Mouse (Mus musculus) intestine, embryonic 15.5 days (tissue): Measurements from ENCODE around the gene Gss. TPM values are rescaled to one million over a fixed set of nuclear protein-coding genes. Genes with fewer than 3 reads are reported as not detected.

Source experiments
- ATAC-seq: fragments of 200-750 bp; cut with Nextera tagmentation; 2 replicates; pipeline ENCODE4 v1.8.0; 2017; ENCODE audit warnings: moderate TSS enrichment, moderate library complexity
- H3K27ac ChIP-seq: fragments of 300-500 bp; sonication (generic); 2 replicates; pipeline ENCODE4 v1.5.1; 2015; ENCODE audit warnings: mild to moderate bottlenecking, inconsistent platforms
- H3K27me3 ChIP-seq: fragments of 300-500 bp; sonication (generic); replicated peaks from 2 replicates; pipeline ENCODE4 v1.6.1; 2015; ENCODE audit warnings: inconsistent platforms
- H3K36me3 ChIP-seq: fragments of 300-500 bp; sonication (generic); 2 replicates; pipeline ENCODE4 v1.6.1; 2015; ENCODE audit warnings: inconsistent platforms
- H3K4me1 ChIP-seq: fragments of 300-500 bp; sonication (generic); replicated peaks from 2 replicates; pipeline ENCODE4 v1.6.1; 2015; ENCODE audit warnings: inconsistent platforms
- H3K4me2 ChIP-seq: fragments of 300-500 bp; sonication (generic); replicated peaks from 2 replicates; pipeline ENCODE4 v1.6.1; 2015; ENCODE audit warnings: mild to moderate bottlenecking, inconsistent platforms
- H3K4me3 ChIP-seq: fragments of 300-500 bp; sonication (generic); replicated peaks from 2 replicates; pipeline ENCODE4 v1.5.1; 2015; ENCODE audit warnings: inconsistent platforms
- H3K9ac ChIP-seq: fragments of 300-500 bp; sonication (generic); 2 replicates; pipeline ENCODE4 v1.6.1; 2015; ENCODE audit warnings: inconsistent platforms
- H3K9me3 ChIP-seq: fragments of 300-500 bp; sonication (generic); 2 replicates; pipeline ENCODE4 v1.6.1; 2016; ENCODE audit warnings: inconsistent platforms
- WGBS: fragments of 180-500 bp; shearing (Covaris S2); methylation state at CpG from one replicate; pipeline ENCODE4 v1.1.7; 2015; 5-methylcytosine and 5-hydroxymethylcytosine counted together
- polyA plus RNA-seq: library from polyadenylated mRNA; unstranded; fragments of >200 nt; fragmentation: Nextera tagmentation; extraction: Ambion mirVana; gene quantifications from 2 replicates; pipeline ENCODE4 v1.2.1, GENCODE M21; 2015

The Gss gene
- 89.4 and 100 TPM in 2 replicates for polyA plus RNA-seq

DNA sequence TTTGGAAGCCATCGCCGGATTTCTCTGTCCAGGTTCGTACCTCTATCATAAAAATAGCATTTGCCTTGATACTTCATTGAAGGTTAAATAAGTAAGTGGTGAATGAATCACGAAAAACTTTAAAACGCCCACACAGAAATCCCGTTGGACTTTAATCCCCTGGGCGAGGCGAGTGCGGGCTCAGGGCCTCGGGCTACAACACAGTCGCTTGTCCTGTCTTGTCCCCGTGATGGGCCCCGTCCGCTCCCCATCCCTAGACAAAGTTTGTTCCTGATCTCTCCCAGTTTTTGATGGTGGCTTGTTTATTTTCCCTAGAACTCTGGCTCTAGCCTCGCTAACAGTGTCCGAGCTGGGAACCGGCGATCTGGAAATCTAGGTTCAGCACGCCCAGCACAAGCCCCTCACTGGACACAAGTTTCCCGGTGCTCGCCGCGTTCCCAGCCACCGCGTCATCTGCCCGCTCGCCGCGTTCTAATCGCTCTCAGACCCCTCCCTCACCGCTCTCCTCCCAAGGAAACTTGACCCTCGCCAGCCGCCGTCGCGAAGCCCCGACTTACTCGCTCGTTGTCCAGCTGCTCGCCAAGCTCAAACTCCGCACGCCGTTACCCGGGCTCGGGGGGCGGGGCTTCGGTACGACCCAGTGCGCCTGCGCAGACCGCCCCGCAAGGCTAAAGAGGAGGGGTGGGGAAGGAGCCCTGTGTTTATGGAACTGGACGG, at the start of gene Gss:
Gene Gss, minus strand, starts transcription at position 674 of the 717 bp plus-strand sequence.
- Histone ChIP-seq H3K27ac (peak within 1 kb of the TSS; percentile 87), H3K36me3 (no peaks in the 10 kb centered on the region), H3K9me3 (no peaks in the 10 kb centered on the region), H3K27me3 (no peaks in the 10 kb centered on the region), H3K4me1 (peaks cover 8% of the 10 kb centered on the region; the same call in 1 of the 2 replicates), H3K4me2 (peak within 1 kb of the TSS; percentile 63), H3K9ac (peak within 1 kb of the TSS; percentile 67), H3K4me3 (peak within 1 kb of the TSS; percentile 65)
- ATAC-seq: peak; percentile 90
- under 1% methylated on average over 53 of the region's 53 CpGs for WGBS

DNA sequence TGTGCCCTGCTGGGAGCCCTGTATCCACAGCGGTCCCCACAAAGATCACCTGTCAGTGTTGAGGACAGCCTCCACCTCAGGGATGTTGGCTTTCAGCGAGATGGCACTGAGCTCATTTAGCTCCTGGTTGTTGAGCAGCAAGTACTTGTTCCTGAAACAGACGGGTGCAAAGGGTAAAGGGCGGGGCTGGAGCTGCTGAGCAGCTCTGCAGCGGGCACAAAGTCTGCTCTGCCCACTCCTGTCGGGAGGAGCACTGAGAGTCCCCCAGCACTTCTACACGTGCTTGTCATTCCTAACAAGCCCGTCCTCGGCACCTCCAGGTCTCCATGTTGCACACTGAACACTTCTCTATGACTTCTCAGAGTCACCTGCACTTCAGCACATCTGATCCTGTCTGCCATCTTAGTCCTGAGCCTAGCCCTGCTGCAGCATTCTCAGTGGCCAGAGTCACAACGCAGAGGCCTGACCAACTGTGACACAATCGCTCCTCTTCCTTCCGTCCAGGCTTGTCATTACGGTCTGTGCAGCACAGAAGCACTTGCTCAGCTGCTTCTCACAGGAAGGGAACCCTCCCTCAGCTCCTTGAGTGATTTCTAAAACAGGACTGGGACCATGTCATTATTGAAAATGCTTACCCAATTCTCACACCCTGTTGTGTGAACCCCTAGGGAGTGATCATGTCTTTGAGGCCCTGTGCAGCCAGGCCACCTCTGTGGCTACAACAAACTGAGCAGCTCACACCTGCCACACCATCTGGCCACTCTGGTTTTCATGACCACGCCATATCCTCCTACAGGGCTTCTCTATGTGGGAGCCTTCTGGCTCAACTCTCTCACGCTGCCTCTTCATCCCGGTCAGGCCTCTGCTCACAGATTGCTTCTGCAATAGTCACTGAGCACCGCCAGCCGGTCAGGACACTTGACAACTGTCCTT, 49.2 kb upstream of the Gss start:
- Histone ChIP-seq H3K4me3 (no peak overlapping the region), H3K27me3 (no peaks in the 10 kb centered on the region), H3K9ac (no peak overlapping the region), H3K4me1 (peaks cover 6% of the 10 kb centered on the region; the same call in 1 of the 2 replicates), H3K36me3 (peaks cover 56% of the 10 kb centered on the region), H3K4me2 (no peak overlapping the region), H3K27ac (peak overlapping the region; percentile 62), H3K9me3 (no peaks in the 10 kb centered on the region)
- 82% methylated on average over 18 of the region's 18 CpGs for WGBS
- peak; percentile 95 for ATAC-seq

DNA sequence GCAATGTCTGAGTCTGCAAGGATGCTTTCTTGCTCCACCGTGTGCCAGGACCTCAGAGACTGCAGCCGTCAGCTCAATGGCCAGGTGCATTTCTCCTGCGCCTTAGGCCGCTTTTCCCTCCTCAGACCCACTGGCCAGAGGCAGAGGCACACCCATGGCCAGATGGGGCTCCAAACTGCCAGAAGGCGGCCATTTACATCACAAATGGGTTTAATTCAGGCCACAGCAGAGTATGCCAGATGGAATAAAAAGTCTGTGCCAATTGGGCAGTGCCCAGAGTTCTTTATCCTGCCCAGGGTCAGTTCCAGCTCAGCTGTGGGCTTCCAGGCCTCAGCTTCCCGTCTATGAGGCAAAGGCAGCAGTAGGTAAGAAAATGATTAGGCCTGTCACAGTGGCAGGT, 48.0 kb upstream of the Gss start:
- WGBS: 90% methylated on average over 6 of the region's 6 CpGs
- Histone ChIP-seq H3K36me3 (peaks cover 58% of the 10 kb centered on the region), H3K27me3 (no peaks in the 10 kb centered on the region), H3K9ac (no peak overlapping the region), H3K4me3 (no peak overlapping the region), H3K27ac (peak overlapping the region; percentile 62; the same call in 1 of the 2 replicates), H3K9me3 (no peaks in the 10 kb centered on the region), H3K4me1 (peaks cover 6% of the 10 kb centered on the region; the same call in 1 of the 2 replicates), H3K4me2 (no peak overlapping the region)
- ATAC-seq: no peak

DNA sequence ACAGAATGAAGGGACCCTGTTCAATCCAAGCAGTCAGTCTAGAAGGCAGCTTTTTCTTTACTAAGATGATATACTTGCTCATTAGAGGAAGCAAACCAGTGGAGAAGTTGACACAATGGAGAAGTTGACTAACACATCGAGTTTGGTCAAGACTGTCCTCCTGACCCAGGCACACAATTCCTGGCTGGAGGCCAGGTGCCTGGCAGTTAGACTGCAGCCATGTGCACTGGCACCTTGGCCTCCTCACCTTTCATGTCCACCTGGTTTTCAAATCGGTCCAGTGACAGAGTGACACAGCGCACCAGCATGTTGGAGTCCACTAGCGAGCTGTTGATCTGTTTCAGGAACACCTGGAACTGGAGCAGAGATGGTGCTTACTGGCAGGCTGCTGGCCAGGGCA, 44.8 kb upstream of the Gss start:
- 89% methylated on average over 4 of the region's 4 CpGs for WGBS
- Histone ChIP-seq H3K27ac (no peak overlapping the region), H3K9me3 (no peaks in the 10 kb centered on the region), H3K4me3 (no peak overlapping the region), H3K9ac (no peak overlapping the region), H3K36me3 (peaks cover 58% of the 10 kb centered on the region), H3K4me1 (peaks cover 6% of the 10 kb centered on the region; the same call in 1 of the 2 replicates), H3K27me3 (peaks cover 4% of the 10 kb centered on the region), H3K4me2 (no peak overlapping the region)
- ATAC-seq: no peak

DNA sequence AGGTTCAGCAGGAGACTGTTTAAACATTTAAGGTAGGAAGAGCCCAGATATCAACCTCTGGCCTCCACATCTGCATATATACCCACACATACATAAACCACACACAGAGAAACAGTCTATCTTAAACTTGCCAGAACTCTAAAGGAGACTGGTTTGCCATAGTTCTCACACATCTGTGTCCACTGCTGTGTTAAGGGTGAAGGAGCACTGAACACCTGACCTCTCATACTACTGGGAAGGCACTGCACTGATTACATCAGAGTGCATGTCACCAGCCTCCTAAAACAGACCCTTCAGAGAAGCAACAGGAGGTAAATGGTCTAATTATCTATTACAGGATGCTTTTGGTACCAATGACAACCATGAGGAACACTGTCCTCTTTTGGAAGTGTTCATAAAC, 44.3 kb upstream of the Gss start:
- H3K4me2 ChIP-seq: no peak overlapping the region
- no peaks in the 10 kb centered on the region for H3K9me3 ChIP-seq
- peaks cover 58% of the 10 kb centered on the region for H3K36me3 ChIP-seq
- no peak overlapping the region for H3K4me3 ChIP-seq
- no peak for ATAC-seq
- H3K27me3 ChIP-seq: peaks cover 9% of the 10 kb centered on the region
- peaks cover 6% of the 10 kb centered on the region; the same call in 1 of the 2 replicates for H3K4me1 ChIP-seq
- no peak overlapping the region for H3K27ac ChIP-seq
- no peak overlapping the region for H3K9ac ChIP-seq

DNA sequence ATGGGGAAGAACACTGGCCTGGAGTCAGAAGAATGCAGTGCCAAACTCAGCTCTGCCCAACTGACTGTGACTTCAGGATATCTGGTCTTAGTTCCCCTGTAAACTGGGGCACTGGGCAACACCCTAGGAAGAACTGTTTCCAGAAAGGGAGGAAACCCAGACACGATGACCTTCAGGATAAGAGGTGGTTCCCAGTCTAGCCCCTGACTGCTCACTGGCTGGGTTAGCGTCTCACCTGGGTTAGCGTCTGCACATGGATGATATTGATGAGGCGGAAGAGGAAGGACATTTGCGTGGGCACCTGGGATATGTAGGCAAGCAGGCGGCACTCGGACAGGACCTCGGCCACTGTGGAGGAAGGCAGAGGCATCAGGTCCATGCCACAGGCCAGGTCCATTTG, 43.4 kb upstream of the Gss start:
- Histone ChIP-seq H3K9me3 (no peaks in the 10 kb centered on the region), H3K4me1 (peaks cover 1% of the 10 kb centered on the region; the same call in 1 of the 2 replicates), H3K9ac (no peak overlapping the region), H3K27ac (no peak overlapping the region), H3K4me3 (no peak overlapping the region), H3K36me3 (peaks cover 54% of the 10 kb centered on the region), H3K4me2 (no peak overlapping the region), H3K27me3 (peaks cover 17% of the 10 kb centered on the region)
- ATAC-seq: no peak
- WGBS: 92% methylated on average over 8 of the region's 8 CpGs

DNA sequence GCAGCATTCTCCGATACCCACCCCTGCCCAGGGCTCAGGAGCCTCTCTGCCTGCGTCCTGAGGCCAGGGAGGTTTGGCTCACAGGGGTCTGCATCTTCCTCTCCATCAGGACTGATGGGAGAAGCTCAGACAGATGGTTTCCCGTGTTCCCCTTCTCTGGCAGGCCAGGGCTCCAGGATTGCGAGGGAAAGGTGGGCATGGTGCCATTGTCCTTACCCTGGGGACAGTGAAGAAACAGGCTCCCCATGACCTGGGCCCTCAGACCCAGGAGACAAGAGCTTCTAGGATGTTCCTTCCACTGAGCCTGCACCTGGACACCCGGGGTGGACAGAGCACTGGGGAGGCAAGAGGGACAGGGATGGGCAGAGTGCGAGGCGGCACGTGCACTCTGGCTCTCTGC, 42.0 kb upstream of the Gss start:
- no peak for ATAC-seq
- Histone ChIP-seq H3K4me3 (no peak overlapping the region), H3K4me2 (no peak overlapping the region), H3K27ac (no peak overlapping the region), H3K4me1 (peaks cover 6% of the 10 kb centered on the region; the same call in 1 of the 2 replicates), H3K9ac (no peak overlapping the region), H3K27me3 (peaks cover 25% of the 10 kb centered on the region), H3K9me3 (no peaks in the 10 kb centered on the region), H3K36me3 (peaks cover 47% of the 10 kb centered on the region)
- WGBS: 93% methylated on average over 8 of the region's 8 CpGs

DNA sequence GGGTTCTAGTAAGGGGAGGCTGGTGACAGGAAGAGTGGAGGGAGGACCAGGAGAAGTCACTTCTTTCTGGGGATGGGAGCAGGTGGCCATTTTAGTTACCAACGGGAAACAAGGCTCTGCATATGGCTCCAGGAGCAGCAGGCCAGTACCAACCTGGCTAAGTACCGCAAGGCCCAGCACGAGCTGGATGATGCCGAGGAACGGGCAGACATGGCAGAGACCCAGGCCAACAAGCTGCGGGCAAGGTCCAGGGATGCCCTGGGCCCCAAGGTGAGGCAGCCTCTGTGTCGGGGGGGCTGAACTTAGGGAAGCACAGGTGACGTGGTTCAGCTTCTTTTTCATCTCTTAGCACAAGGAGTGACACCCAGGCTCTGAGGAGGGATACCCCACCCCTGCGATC, 41.1 kb upstream of the Gss start:
- no peaks in the 10 kb centered on the region for H3K9me3 ChIP-seq
- peaks cover 43% of the 10 kb centered on the region for H3K36me3 ChIP-seq
- no peak for ATAC-seq
- no peak overlapping the region for H3K9ac ChIP-seq
- peaks cover 14% of the 10 kb centered on the region for H3K4me1 ChIP-seq
- H3K27ac ChIP-seq: no peak overlapping the region
- 94% methylated on average over 9 of the region's 9 CpGs for WGBS
- no peak overlapping the region for H3K4me3 ChIP-seq
- no peak overlapping the region for H3K4me2 ChIP-seq
- peaks cover 31% of the 10 kb centered on the region for H3K27me3 ChIP-seq

DNA sequence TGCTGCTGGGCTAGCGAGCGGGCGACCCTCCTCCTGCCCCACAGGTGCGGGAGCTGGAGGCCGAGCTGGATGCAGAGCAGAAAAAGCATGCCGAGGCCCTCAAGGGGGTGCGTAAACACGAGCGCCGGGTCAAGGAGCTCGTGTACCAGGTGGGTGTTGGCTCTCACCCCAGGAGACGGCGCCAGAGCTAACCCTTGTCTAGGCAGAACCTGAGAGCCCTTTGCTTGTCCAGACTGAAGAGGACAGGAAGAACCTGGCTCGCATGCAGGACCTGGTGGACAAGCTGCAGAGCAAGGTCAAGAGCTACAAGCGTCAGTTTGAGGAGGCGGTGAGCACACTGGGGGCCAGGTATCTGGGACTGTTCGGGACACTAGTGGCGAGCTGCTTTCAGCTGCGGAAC, 40.5 kb upstream of the Gss start:
- Histone ChIP-seq H3K9me3 (no peaks in the 10 kb centered on the region), H3K27ac (no peak overlapping the region), H3K27me3 (peaks cover 37% of the 10 kb centered on the region), H3K4me3 (no peak overlapping the region), H3K4me2 (no peak overlapping the region), H3K36me3 (peaks cover 38% of the 10 kb centered on the region), H3K4me1 (peaks cover 14% of the 10 kb centered on the region), H3K9ac (no peak overlapping the region)
- no peak for ATAC-seq
- 63% methylated on average over 19 of the region's 19 CpGs for WGBS

DNA sequence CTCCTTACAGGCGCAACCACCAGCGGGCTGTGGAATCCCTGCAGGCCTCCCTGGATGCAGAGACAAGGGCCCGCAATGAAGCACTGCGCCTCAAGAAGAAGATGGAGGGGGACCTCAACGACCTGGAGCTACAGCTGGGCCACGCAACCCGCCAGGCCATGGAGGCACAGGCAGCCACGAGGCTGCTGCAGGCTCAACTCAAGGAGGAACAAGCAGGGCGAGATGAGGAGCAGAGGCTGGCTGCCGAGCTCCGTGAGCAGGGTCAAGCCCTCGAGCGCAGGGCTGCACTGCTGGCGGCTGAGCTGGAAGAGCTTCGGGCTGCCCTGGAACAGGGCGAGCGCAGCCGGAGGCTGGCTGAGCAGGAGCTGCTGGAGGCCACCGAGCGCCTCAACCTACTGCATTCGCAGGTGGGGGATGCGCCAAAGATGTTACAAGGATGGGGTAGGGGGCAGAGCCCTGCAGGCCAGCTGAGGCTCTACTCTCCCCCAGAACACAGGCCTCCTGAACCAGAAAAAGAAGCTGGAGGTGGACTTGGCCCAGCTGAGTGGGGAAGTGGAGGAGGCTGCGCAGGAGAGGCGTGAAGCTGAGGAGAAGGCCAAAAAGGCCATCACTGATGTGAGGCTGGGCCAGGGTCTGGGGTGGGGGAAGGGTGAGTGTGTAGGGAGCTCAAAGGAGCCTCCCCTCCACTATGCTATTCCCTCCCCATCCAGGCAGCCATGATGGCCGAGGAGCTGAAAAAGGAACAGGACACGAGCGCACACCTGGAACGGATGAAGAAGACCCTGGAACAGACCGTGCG, 39.7 kb upstream of the Gss start:
- Histone ChIP-seq H3K4me3 (no peak overlapping the region), H3K4me2 (no peak overlapping the region), H3K27ac (no peak overlapping the region), H3K9me3 (no peaks in the 10 kb centered on the region), H3K27me3 (peaks cover 38% of the 10 kb centered on the region), H3K9ac (no peak overlapping the region), H3K36me3 (peaks cover 32% of the 10 kb centered on the region), H3K4me1 (peaks cover 14% of the 10 kb centered on the region)
- 77% methylated on average over 30 of the region's 30 CpGs for WGBS
- no peak for ATAC-seq

DNA sequence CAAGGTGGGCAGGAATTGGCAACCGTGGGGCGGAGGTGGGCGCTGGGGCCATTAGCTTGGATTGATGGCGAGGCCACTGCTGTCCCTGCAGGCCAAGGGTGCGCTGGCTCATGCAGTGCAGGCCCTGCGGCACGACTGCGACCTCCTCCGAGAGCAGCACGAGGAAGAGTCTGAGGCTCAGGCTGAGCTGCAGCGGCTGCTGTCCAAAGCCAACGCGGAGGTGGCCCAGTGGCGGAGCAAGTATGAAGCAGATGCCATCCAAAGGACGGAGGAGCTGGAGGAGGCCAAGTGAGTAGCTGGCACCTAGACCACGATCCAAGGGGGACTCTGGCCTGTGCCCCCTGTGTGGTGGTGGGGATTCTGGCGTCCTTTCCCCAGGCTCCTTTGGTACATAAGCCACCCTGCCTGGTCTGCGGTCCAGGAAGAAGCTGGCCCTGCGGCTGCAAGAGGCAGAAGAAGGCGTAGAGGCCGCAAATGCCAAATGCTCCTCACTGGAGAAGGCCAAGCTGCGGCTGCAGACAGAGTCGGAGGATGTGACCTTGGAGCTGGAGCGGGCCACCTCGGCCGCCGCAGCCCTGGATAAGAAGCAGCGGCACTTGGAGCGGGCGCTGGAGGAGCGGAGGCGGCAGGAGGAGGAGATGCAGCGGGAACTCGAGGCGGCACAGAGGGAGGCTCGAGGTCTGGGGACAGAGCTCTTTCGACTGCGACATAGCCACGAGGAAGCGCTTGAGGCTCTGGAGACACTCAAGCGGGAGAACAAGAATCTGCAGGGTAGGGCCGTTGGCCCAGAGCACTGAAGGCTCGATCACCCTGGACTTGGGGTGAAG, 38.2 kb upstream of the Gss start:
- peaks cover 21% of the 10 kb centered on the region for H3K36me3 ChIP-seq
- no peak overlapping the region for H3K27ac ChIP-seq
- H3K27me3 ChIP-seq: peaks cover 38% of the 10 kb centered on the region
- H3K4me3 ChIP-seq: no peak overlapping the region
- H3K9ac ChIP-seq: no peak overlapping the region
- no peaks in the 10 kb centered on the region for H3K9me3 ChIP-seq
- peaks cover 17% of the 10 kb centered on the region for H3K4me1 ChIP-seq
- no peak overlapping the region for H3K4me2 ChIP-seq
- ATAC-seq: no peak
- WGBS: 48% methylated on average over 43 of the region's 43 CpGs
